Mouse (Mus musculus) T-cell, adult 66 days (primary cell): ENCODE data around the gene Igfbp1. TPM values are rescaled to one million over a fixed set of nuclear protein-coding genes. Genes with fewer than 3 reads are reported as not detected.

Experiments used
- total RNA-seq, 2 experiments: library from RNA; stranded (reverse); gene quantifications; 3 replicates in 1 of 2; 4 replicates in 1 of 2; pipeline ENCODE4 v1.2.4; 2023

The Igfbp1 gene
- total RNA-seq, result not detected

DNA sequence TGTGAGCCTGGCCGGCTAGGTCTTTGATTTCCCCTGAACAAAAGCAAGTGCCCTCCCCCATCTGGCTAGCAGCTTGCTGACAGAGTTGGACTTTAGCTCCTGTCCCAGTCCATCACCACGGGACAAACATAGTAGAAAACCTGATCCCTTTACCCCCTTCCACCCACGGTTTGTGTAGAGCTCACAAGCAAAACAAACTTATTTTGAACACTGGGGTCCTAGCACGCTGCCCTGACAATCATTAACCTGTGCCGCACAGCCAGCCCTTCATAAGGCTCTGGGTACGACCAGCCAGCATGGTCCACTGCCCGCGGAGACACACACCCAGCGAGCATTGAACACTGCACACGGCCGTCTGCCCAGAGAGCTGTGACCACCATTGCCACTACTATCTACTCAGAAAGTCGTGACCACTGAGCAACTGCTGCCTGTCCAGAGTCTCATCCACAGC is at the start of gene Igfbp1:
Gene Igfbp1 (plus strand): TSS at position 292 of the 451 bp plus-strand sequence.

DNA sequence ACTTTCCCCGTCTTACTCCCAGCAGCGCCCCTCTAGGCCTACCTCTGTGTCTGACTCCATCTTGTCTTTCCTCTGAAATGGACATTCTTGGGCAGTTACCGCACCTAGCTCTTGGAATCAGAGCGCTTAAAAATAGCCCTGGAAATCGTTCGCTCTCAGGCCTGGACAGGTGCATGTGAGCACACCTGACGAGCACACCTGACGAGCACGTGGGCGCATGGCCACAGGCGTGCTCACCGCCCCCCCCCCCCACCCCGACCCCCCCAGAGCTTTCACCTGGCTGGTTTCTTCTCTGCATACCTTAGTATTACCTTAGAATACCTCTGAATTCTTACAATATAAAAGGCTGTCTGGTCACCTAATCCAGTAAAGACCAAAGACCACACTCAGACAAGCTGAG is 9.1 kb upstream of the Igfbp1 start, which contains the start of gene Gm11985:
Gene Gm11985 (minus strand): TSS at position 101 of the 400 bp plus-strand sequence.

GRCm38 (mm10) chr11:7213501-7214341 is 16.1 kb downstream of the Igfbp1 start, which contains the start of gene Igfbp3:
Gene Igfbp3 (minus strand): TSS chr11:7213923.

Other genes starting within 250 kb of the Igfbp1 start
- gene Adcy1, start 134.3 kb upstream of the Igfbp1 start, total RNA-seq, result 1 to 10 TPM; 2.7 to 2.8 TPM
- gene Gm11985, start 9.2 kb upstream of the Igfbp1 start, total RNA-seq, result not detected
- not detected for gene Igfbp3, start 16.1 kb downstream of the Igfbp1 start, total RNA-seq